Mouse (Mus musculus) central nervous system, embryonic 18 days (tissue): ENCODE measurements around the gene Usp37. TPM values are rescaled to one million over a fixed set of nuclear protein-coding genes. Genes with fewer than 3 reads are reported as not detected.

Experiments used
- polyA plus RNA-seq: library from polyadenylated mRNA; depleted of rRNA; stranded (reverse); fragments of >200 nt; gene quantifications from 2 replicates; pipeline ENCODE4 v1.2.3, GENCODE M21; 2012; rRNA removed

The Usp37 gene
- 10.5 and 12.4 TPM in 2 replicates for polyA plus RNA-seq

DNA sequence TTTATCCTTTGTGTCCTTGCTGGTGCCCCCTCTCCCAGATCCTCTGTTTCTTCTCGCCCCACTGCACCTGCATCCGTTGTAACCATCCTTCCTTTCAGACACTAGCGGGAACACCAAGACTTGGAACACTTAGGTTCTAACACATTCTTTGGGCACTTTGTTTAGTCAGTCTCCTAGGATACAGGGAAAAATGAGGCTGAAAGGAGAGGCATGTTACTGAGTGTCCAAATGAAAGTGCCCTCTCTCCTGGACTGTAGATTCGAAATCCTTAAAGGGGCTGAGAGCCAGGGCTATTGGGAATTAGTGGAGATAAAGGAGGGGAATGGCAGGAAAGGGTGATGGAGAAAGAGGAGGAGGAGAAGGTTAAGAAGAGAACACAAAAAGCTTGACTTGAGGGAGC lies at the start of gene Usp37:
TSS of gene Usp37 (minus strand) at position 101 of the 400 bp plus-strand sequence.

DNA sequence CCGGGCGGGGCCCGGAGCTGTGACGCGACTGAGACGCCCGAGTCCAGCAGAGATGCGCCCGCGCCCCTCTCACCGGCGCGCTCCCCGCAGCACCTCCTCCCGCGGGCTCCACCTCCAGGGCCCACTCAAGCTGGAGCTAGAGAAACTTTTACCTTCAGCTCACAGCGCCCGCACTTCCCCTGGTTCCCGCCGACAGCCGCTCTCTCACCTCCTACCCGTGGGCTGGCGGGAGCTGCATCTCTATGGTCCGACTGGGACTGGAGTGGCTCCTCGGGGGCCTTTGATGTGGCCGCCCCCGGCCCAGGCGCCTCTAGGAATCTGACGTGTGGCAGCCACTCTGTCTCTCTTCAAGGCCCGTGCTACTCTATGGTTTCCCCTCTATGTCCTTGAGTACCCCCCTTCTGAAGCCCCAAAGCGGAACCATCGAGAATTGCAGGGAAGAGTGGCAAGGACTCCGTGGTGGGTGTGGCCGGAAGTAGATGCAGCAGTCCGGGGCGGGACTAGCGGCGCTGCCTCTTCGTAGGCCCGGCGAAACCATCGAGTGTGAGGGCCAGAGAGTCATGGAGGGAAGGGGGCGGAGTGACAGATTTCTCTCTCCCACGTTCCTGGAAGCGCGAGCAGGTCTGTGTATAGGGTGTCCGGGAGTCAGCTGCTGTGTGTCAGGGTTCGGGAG lies 43.8 kb upstream of the Usp37 start, which contains the start of the genes Zfp142 and Bcs1l:
TSS of gene Zfp142 (minus strand) at position 474 of the 673 bp plus-strand sequence.
TSS of gene Bcs1l (plus strand) at position 517 of the 673 bp plus-strand sequence.

DNA sequence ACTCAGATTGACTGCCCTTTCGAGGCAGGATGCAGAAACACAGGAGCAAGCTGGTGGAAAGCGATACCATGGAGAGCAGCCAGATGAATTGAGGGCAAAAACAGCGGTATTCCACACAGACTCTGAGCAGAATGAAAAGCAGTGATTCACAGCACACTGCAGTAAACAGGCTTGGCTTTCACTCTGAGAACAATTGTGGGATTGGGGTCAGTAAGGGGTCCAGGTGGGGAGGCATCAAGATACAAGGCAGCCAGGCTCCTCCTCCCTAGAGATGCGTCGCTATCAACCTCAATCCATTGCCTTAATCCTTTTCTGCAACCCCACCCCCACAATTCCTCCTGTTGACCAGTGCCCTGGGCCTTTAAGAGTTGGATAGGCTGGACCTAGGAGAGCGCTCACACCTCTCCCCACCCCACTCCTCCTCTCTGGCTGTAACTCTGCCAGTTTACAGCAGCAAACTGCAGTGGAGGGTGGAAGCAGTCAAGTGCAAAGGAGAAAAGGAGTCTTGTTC lies 1.6 kb downstream of the Usp37 start, which contains the start of gene Plcd4:
TSS of gene Plcd4 (plus strand) at position 438 of the 511 bp plus-strand sequence.

DNA sequence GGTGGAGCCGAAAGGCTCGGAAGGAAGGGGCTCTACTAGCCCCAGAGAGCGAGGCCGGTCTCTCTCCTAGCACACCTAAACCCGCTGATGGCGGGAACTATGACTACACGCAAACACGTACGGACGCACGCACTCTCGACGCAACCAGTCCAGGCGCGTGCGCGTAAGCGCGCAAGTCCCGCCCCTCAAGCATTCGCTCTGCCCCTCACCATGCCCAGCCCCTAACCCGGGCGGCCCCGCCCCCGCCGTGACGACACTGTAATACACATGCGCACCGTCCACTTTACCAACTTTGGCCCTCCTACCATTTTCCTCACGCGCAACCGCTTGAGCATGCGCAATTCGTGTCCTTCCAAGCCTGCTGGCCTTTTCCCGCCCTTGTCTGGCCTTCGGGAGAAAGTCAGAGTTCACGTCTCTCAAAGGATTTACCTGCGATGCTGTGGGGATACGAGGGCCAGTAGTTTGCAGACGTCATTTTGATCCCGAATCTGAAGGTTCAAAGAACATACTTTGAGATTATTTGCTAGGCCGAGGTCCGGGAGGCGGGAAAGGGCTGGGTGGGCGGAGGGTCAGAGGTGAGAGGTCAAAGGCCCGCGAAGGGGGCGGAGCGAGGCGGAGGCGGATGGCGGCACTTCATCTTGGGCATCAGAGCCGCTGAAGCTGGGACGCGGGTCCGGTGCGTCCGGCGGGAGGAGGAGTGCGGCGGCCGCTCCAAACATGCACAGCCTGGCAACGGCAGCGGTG lies 38.2 kb downstream of the Usp37 start, which contains the start of gene Cnot9:
TSS of gene Cnot9 (plus strand) at position 338 of the 744 bp plus-strand sequence.

DNA sequence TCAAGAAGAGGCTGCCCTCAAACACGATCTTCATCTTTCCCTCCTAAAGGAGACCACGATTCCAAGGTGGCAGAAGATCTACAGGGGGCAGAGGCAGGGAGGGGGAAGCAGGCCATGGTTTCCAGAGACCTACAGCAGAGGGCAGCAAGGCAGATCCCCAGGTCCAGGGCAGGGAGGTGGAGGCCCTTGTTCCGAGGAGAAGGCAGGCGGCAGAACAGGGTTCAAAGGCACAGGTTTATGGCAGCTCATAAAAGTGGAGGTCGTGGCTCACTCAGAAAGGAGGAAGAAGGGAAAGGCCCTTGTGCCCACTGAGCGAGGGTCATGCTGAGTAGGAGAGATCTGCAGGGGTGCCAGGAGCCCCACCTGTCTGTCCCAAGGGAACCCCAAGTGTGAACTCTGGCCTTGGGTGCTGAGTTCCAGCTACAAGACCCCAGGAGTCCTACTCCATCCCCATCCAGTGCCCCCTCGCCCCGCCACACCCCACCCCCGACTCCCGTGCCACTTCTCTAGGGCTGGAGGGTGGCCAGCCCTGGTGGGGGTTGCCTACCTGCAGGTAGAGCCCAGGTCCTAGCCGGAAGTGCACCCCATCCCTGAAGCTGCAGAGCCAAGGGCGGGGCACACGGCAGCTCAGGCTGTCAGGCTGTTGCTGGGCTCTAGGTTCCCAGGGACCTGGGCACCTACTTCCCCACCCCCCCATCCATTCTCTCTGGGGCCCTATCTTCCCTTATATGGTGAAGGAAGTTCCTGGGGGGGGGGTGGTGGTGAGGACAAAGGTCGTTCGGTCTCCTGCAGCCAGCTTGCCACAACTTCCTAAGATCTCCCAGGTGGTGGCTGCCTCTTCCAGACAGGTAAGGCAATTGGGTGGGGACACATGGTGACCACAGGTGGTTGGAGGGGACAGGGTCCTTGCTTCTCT lies 135.2 kb downstream of the Usp37 start, which contains the start of gene Vil1:
TSS of gene Vil1 (plus strand) at position 788 of the 916 bp plus-strand sequence.

DNA sequence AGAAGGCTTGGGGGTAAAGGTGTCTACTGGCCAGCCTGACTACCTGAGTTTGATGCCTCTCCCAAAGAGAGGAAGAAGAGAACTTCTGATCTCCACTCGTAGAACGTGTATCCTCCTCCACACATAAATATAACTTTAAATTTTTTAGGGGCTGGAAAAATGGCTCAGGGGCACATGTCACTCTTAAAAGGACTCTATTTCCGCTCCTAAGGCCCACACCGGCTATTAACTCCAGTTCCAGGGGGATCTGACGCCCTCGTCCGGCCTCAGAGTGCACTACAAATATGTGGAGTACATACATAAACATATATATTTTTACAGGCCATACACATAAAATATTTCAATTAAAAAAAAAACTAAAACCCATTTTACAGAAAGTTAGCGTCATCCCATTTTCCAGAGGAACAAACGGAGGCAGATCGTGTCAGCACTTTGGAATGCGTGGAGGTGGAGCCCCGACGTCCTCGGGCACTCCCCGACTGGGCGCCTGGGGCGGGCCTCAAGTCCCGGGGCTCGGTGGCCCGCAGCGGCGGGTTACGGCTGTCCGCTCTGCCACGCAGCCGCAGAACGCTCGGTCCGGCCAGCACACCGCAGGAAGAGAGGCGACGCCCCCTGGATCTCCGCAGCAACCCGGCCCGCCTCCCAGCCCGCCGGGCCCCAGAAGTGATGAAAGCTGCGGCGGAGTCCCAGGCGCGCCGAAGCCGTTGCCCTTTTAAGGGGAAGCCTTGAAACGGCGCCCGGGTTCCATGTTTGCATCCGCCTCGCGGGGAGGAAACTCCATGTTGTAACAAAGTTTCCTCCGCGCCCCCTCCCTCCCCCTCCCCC lies 152.9 kb downstream of the Usp37 start, which contains the start of gene Ctdsp1:
TSS of gene Ctdsp1 (plus strand) at position 586 of the 825 bp plus-strand sequence.

Other genes with a start within 250 kb of the Usp37 start
- 5.6 and 7.7 TPM in 2 replicates for gene Tmbim1, start 238.7 kb downstream of the Usp37 start, polyA plus RNA-seq
- 2.4 and 2.9 TPM in 2 replicates for gene Catip, start 182.2 kb downstream of the Usp37 start, polyA plus RNA-seq
- gene Slc11a1, start 169.1 kb downstream of the Usp37 start, polyA plus RNA-seq = 1.6 and 1.8 TPM in 2 replicates
- 18.5 and 21.3 TPM in 2 replicates for gene Ctdsp1, start 152.8 kb downstream of the Usp37 start, polyA plus RNA-seq
- 0.22 and 0.28 TPM in 2 replicates for gene Vil1, start 134.9 kb downstream of the Usp37 start, polyA plus RNA-seq
- gene Cnot9, start 38.2 kb downstream of the Usp37 start, polyA plus RNA-seq = 47.5 and 47.7 TPM in 2 replicates
- gene Plcd4, start 1.4 kb downstream of the Usp37 start, polyA plus RNA-seq = 5.5 and 7.0 TPM in 2 replicates
- 18.7 and 20.5 TPM in 2 replicates for gene Zfp142, start 44.0 kb upstream of the Usp37 start, polyA plus RNA-seq
- gene Bcs1l, start 44.0 kb upstream of the Usp37 start, polyA plus RNA-seq = 29.7 and 30.6 TPM in 2 replicates
- 134 and 139 TPM in 2 replicates for gene Rnf25, start 57.1 kb upstream of the Usp37 start, polyA plus RNA-seq
- gene Stk36, start 57.2 kb upstream of the Usp37 start, polyA plus RNA-seq = 17.6 and 19.2 TPM in 2 replicates
- gene Ttll4, start 117.5 kb upstream of the Usp37 start, polyA plus RNA-seq = 29.7 and 31.8 TPM in 2 replicates
- 1.8 and 2.4 TPM in 2 replicates for gene Cyp27a1, start 169.3 kb upstream of the Usp37 start, polyA plus RNA-seq
- 0.04 and 0.44 TPM in 2 replicates for gene Prkag3, start 204.9 kb upstream of the Usp37 start, polyA plus RNA-seq
- gene Wnt6, start 227.6 kb upstream of the Usp37 start, polyA plus RNA-seq = 3.2 and 3.4 TPM in 2 replicates
- 0.17 and 0.52 TPM in 2 replicates for gene Wnt10a, start 247.2 kb upstream of the Usp37 start, polyA plus RNA-seq